Mouse (Mus musculus): ENCODE measurements around the gene Agtrap.

The Agtrap gene

DNA sequence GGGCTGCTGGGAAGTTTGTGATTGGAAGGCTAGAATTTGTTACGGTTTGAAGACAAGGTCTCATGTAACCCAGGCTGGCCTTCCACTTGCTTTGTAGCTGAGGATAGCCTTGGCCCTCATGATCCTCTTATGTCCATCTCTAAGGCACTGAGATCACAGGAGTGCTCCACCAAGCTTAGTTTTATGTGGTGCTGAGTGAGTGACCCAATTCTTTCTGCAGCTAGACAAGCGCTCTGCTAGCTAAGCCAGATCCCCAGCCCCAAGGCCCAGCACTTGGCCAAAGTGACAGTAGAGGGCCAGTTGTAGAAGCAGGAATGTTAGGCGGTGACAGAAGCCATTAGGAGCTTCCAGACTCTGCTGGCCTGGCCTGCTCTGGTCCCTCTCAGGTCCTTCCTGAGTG is 16.3 kb upstream of the Agtrap start:
- no peak for DNase-seq (ENCODE audit: low spot score)

DNA sequence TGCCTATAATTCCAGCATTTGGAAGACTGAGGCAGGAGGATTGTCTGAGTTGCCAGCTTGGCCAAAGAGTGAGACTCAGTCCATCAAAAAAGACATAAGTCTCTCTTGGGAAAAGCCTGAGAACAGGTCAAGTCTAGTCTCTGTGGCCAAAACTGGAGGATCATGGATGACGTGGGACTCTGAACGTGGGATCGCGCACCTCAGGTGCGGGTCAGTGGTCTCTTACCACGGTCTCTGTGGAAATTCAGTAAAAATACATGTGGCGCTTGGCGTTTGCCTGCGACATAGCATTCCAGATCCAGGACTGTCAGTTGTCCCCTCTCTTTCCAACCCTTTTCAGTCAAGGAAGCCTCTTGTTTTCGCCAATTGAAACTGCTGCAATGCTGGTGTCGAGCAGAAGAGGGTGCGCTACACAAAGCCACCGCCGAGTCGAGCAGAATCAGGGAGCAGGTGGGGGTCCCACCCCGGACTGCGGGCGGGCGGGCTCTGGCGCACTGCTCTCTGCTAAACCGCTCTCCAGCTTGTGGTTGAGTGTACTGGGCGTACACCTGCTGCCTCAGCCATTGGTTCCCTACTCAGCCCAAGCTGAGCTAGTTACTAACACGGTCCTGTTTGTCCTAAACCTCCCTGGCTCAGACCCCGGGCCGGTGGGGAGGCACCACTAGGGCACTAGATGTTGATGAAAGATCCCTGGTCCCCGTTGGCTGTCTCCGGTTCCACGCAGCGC is 14.1 kb upstream of the Agtrap start:
- peak; percentile 46 for DNase-seq (ENCODE audit: low spot score)

DNA sequence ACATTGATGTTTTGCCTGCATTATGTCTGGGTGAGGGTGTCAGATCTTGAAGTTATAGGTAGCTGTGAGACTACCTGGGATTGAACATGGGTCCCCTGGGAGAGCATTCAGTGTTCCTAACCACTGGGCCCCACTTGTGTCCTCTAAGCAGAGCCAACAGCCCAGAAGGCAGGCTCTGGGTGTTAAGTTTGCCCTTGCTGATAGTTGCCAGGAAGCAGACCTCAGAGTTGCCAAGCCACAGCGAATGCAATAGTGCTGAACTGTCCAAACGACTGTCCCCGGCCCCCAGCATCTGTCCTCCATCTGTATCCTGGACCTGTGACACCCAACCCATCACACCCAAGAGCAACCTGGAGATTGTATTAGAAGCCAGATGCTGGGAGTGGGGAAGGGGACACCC is 10.8 kb upstream of the Agtrap start:
- DNase-seq (ENCODE audit: low spot score), result no peak

DNA sequence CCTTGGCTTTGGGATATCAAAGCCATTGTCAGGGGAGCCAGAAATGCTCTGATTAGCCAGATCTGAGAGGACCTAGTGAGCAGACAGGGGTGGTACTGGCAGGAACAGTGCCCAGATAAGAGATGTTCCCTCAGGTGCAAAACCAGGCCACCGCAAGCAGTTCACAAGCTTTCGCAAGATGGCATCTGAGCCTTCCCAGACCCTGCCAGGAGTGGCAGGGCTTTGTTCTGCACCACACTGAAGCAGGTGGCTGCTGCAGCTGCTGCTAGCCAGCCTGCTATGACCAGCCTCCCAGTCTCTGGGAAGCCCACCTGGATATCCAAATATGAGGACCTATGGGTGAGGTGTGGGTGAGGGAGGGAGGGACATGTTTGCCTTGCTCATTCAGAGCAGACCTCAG is 10.1 kb upstream of the Agtrap start:
- no peak for DNase-seq (ENCODE audit: low spot score)

DNA sequence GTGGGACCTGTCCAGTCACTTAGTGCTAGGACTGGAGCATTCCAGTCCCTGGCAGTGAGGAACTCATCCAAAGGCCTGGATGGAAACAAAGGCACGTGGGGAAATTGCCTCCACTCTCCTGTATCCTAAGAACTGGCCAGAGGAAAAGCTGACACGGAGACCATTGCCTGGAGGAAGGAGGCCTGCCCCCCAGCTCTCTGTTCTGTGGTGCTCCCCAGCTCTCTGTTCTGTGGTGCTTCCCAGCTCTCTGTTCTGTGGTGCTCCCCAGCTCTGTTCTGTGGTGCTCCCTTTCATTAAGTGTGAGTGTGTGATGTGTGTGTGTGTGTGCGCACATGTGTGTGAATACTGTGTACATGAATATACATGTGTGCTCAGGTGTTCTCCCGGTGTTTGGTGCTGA is 7.2 kb upstream of the Agtrap start:
- DNase-seq (ENCODE audit: low spot score), result no peak

DNA sequence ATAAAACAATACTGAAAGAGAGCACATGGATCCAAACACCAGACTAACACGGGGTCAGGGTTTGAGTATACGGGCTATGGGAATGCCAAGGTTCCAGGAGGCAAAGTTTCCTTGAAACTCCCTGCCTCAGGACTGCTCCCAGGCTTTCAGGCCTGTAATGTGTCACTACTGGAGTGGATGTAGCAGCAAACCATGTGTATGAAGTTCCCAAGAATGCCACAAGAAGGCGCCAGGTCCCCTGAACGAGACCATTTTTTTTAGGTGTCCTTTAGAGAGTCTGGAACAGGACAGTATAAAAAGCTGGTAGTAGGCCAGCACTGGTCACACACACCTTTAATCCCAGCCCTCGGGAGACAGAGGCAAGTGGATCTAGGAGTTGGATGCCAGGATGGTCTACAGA is 6.3 kb upstream of the Agtrap start:
- DNase-seq (ENCODE audit: low spot score), result no peak

DNA sequence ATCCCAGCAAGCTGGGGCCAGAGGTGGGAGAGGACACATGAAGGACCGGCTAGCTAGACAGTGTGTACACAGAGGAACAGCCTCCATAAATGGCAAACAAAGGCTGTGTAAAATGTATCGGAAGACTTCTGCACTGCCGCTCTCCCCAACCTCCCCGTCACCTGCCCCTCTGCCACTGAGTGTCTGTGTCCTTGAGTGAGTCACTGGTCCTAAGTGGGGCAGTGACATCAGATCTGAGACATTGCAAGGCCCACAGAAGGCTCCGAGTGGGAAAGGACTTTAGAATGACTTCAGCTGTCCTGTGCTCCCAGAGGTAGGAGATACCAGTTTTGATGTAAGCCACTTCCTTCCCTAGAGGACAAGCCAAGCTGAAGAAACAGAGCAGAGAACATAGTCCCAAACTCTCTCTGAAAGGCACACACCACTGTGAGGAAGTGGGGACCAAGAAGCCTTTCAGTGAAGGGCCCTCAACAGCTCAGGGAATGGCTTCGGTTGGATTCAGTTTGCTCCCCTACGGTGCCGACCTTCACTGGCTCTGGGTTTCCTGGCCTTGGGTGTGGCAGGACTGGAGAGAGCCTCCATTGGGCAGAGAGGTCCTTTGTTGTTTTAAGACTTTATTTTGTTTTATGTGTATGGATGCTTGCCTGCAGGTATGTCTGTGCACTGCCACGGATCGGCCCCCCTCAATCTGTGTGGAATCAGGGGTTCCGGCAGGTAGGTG is 4.9 kb upstream of the Agtrap start:
- DNase-seq (ENCODE audit: low spot score), result no peak

DNA sequence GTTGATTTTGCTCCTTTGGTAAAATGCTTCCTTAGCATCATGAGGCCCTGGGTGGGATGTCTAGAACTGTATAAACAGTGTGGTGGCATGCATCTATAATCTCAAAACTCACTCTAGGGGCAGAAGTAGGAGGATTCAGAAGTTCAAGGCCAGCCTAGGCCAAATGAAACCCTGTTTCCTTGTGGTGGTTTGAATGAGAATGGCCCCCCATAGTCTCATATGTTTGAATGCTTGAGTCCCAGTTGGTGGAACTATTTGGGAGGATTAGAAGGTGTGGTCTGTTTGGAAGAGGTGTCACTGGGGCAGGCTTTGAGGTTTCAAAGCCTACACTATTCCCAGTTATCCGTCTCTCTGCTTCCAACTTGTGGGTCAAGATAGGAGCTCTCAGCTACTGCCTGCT is 3.4 kb upstream of the Agtrap start:
- no peak for DNase-seq (ENCODE audit: low spot score)

DNA sequence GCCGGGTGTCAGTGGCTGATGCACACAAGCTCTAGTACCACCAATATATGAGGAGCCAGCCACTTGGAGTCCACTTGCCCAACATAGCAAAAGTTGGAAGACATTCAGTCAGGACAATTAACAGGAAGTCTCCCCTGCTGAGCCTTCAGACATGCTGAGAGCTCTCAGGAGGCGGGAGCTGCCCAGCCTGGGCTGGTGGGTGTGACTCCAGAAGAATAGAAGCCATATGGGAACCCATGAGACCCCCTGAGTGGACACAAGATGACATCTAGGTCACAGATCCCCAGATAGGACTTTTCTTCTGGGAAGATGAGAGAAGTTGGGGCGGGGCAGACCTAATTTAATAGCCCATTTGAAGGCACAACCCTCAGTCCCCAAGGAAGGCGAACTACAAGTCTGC is 1.3 kb upstream of the Agtrap start:
- no peak for DNase-seq (ENCODE audit: low spot score)

DNA sequence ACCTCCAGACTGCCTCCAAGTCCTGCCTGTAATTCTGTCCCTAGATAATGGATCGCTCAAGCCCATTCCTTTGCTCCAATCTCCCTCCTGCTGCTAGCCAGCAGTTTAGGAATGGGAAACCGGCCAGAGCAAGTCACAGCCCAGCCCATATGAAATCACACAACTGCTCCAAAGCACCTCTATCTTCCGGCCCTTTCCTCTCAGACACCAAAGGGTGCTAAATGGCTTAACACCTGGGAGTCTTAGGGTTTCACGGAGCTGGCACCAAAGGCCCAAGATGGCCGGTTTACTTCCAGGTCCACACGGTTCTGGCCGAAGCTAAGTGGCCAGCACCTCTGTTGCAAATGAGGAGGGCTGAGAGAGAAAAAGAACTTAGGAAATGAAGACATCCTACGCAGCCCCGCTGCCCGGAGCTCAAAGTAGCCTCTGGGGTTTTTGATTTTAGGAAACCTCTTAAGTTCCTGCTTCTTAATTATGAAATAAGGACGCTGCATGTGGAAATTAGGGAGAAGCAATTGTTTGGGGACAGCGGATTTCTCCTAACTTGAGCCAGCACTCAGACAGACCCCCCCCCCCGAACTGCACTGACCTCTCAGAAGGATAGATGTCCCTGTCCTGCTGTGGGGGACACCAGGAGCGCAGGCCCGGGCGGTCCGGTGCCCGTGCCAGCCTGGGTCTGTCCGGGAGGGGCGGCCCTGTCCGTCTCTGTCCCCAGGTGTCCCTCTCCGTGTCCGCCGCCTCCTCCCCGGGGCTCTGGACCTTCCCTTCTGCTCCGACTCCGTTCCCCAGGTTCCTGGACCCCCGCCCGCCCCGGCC is 532 bp downstream of the Agtrap start:
- no peak for DNase-seq (ENCODE audit: low spot score)

DNA sequence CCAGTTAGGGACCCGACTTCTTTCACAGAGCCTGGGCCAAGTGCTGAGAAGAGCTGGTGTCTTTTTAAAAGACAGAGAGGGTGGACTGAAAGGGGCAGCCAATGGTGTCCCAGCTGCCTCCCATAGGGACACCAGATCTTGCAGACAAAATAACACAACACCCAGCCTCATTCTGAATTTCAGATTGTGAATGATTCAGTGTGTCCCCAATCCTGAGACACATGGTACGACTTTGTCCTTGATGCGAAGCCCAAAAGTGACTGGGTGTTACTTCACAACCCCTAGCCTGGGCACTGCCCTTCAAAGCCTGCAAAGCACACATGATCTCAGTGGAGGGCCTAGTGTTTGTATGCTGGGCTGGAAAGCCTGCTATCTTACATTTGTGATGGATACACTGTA is 1.9 kb downstream of the Agtrap start:
- DNase-seq (ENCODE audit: low spot score), result no peak

DNA sequence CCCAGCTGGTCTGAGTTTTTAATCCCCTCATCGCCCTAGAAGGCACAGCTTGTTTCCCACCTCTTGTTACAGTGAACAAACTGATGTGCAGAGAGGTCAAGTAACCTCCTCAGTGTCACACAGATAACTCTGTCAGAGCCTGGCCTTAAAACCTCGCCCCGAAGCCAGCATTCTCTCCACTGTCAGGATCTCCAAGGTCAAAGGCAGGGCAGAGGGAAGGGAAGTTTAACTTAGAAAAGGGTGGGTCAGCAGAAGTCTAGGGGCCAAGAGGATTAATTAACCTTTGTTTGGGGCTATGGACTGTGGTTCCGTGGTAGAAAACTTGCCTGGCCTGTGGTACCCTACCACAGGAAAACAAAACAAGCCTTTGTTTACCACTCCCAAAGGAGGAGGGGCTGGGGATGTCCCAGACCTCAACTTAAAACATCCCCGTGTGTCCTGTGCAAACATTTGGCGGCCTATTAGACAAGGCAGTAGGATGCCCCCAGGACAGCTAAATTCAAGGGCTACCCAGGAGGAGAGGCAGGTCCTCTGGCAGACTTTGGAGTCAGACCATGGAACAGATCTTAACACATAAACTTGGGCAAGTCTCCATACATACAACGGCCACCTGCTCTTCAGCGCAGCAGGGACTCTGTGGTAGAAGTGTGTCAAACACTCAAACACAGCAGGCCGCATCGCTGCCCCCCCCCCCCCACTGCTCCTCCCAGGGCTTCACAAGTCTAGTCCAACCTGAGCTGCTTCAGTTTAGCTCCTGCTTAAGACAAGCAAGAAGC is 2.5 kb downstream of the Agtrap start:
- DNase-seq (ENCODE audit: low spot score), result no peak

DNA sequence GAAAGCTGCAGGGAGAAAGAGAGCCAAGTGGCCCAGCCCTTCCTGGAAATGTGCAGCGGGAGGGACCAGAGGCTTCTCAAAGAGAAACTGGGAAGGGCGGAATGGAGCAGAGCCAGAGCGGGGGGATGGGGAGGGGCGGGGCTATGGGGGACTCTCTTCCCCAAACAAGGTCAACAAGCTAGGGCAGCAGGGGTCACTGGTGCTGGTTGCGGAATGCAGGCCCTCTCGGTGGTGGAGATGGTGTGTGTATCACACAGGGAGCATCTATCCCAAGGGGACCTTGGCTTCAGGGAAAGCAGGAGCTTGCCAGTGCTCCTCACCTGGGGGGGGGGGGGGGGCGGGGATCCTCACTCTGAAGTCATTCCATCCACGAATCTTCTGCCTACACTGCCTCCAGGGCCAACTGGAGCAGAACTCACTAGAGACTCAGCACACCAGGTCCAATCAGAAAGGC is 3.5 kb downstream of the Agtrap start:
- DNase-seq (ENCODE audit: low spot score), result no peak

DNA sequence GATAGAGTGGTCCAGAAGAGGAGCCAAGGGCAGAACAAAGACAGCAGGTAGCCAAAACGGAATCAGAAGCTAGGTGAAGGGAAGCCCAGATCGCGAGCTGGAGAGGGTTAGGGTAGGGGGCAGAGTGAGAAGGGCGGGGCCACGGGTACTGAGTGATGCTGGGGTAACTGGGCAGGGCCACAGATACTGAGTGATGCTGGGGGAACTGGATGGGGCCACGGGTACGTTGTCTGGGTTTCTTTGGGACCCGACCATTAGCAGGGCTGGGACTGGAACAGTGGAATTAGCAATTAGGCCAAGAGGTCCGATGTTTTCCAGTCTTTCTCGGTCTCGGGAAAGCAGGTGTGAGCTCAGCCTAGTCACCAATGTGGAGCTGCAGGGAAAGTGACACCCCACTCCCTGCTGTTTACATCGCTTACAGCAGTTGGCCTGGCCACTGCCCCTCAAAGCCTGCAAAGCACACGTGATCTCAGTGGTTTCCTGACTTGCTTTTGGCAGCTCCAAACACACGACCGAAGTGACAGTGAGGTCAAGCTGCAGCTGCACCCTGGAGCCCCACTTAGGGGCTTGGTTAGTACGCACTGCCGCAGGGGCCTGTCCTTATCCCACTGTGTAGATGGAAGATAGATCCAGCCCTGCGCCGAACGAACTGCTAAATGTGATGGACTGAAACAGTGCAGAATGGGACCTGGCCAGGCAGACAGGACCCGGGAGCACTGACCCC is 4.5 kb downstream of the Agtrap start:
- no peak for DNase-seq (ENCODE audit: low spot score)

DNA sequence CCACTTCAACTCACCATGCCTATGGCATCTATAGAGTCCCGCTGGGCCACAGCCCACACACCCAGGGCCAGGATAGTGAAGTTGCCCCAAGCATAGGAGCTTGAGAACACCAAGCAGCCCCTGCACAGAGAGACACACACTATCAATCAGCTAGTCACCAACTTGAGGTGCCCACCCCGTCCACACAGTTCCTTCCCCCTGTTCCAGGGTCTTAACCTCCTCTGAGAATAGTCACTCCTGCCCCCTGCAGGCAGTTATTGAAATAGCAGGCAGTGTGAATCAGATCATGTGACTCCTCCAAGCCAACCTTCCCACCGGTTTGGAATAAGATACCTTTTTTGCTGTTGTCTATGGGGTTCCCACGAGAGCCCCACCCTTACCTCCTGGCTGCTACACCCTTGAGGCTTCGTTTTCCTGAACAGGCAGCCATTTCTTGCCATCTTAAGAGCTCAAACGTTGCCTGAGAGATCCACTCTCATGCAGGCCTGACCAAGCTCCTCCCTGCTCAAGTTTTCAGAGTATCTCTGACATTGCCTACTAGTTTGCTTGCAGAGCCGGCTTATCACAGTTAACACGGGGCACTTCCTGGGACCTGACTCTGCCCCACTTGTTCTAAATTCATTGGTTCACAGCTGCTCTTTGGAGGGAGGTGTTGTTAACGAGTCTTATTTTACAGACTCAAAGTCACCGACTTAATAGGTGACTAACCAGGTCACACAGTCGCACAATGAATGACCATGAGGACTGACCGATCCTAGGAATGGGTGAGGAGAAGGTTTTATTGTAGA is 5.4 kb downstream of the Agtrap start:
- no peak for DNase-seq (ENCODE audit: low spot score)

DNA sequence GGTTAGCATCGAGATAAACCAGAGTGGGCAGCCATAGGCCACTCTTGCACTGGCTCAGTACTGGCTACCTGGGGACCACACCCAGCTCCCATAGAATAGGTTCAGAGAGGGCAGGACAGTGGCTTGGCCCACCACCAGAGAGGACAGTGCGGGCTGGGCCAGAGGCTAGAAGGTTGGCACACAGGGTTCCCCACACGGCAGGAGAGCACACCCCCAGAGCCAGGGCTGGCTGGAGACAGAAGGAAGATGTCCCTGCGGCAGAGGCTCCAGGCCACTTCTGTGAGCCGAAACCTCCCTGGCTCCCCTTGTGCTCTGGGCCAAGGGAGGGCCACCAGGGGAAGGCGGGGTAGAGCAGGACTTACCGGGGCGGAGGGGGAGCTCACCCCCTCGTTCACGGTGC is 6.6 kb downstream of the Agtrap start:
- no peak for DNase-seq (ENCODE audit: low spot score)

DNA sequence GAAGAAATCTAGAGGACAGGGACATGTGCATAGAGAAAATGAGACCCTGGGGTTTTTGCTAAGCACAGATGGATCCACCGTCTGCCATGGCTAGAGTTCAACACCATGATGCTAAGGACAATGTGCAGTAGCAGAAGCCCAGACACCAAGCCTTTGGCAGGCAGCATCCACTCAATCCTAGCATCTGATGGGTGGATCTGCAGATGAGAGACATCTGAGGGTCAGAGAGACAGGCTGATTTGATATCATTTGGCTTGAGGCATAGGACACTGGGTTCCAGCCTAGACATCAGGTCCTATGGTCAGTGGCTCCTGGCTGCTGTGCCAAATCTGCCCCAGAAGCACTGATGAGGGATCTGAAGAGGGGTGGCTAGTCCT is 7.2 kb downstream of the Agtrap start:
- no peak for DNase-seq (ENCODE audit: low spot score)

DNA sequence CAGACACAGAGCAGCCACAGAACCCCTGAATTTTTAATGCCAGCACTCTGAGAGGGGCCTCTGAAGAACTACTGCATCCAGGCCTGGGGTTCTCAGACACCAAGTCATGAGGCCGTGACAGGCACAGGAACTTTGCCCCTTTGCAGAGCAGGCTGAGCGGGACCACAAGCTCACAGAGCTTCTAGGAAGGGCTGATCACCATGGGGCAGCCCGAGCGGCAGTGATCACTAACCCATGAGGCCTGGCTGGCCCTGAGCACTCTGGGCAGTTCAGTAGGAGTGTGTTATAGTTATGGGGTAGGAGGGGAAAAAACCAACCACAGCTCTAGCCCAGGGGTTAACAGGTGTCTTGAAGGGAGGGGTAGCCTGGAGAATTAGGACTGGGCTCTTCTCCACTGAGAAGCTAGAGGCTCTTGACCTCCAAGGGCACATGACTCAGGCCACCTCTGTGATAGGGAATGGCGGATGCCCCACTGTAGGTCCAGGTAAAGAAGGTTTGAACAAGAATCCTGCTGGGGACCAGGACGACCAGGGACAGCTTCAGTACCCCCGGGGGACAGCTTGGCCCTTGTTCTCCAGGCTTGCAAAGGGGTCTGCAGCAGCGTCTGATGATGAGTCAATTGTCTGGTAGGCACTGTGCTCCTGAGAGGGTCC is 7.8 kb downstream of the Agtrap start:
- no peak for DNase-seq (ENCODE audit: low spot score)

DNA sequence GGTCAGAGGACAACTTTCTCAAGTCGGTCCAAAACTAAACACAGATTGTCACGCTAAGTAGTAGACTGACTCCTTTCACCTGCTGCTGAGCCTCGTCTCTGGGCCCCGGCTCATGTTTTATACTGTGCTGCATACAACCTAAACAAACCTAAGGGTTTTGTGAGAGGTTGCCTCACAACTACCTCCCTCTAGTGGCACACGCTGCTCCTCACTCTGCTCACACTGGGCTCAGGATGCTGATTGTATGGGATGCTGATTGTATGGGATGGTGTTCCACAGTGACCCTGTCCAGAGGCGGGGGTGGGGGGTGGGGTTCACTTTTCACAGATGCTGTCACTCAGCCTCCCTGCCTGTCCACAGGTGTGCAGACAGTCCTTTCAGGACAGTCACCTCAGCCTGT is 8.6 kb downstream of the Agtrap start:
- no peak for DNase-seq (ENCODE audit: low spot score)

DNA sequence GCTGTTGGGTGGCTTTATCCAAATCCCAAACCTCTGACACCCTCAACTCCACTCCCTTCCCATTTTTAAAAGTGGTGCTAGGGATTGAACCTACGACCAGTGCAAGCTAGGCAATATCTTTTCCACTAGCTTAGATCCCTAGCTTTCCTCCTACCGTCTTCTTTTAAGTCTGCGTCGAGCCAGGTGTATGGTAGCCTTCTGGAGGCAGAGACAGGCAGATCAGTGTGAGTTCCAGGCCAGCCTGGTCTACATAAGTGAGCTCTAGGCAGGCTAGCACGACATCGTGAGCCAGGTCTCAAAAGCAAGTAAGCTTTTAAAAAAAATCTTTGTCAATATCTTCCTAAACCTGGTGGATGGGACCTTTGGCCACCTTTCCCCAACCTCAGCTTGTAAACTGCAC is 11.9 kb downstream of the Agtrap start:
- DNase-seq (ENCODE audit: low spot score), result no peak

Data from layer of hippocampus, adult 9-10 months (tissue).